Mouse (Mus musculus) lung, postnatal 0 days (tissue): ENCODE data around the gene Ptpre. TPM values are rescaled to one million over a fixed set of nuclear protein-coding genes. Genes with fewer than 3 reads are reported as not detected.

Experiments used
- ATAC-seq: fragments of 200-750 bp; cut with Nextera tagmentation; 2 replicates; pipeline ENCODE4 v1.8.0; 2017; ENCODE audit warnings: moderate library complexity
- DNase-seq: peaks from one replicate; pipeline ENCODE4 v3.0.0-alpha.2; 2016; ENCODE audit warnings: low spot score
- H3K27ac ChIP-seq: fragments of 300-500 bp; sonication (generic); 2 replicates; pipeline ENCODE4 v1.5.1; 2014; ENCODE audit warnings: antibody characterized with exemption, mild to moderate bottlenecking, low read length, mixed read lengths
- H3K27me3 ChIP-seq: fragments of 300-500 bp; sonication (generic); replicated peaks from 2 replicates; pipeline ENCODE4 v1.6.1; 2014; ENCODE audit warnings: low read length, mixed read lengths; ENCODE audit not compliant: insufficient read depth
- H3K36me3 ChIP-seq: fragments of 300-500 bp; sonication (generic); 2 replicates; pipeline ENCODE4 v1.6.1; 2014; ENCODE audit warnings: low read length, mixed read lengths; ENCODE audit not compliant: insufficient read depth
- H3K4me1 ChIP-seq: fragments of 300-500 bp; sonication (generic); 2 replicates; pipeline ENCODE4 v1.6.1; 2014; ENCODE audit warnings: antibody characterized with exemption, low read depth, low read length, mixed read lengths; ENCODE audit not compliant: insufficient read depth
- H3K4me2 ChIP-seq: fragments of 300-500 bp; sonication (generic); replicated peaks from 2 replicates; pipeline ENCODE4 v1.6.1; 2014; ENCODE audit warnings: low read depth, mild to moderate bottlenecking, low read length, moderate library complexity, mixed read lengths
- H3K4me3 ChIP-seq: fragments of 300-500 bp; sonication (generic); 2 replicates; pipeline ENCODE4 v1.5.1; 2014; ENCODE audit warnings: low read depth, low read length
- H3K9ac ChIP-seq: fragments of 300-500 bp; sonication (generic); replicated peaks from 2 replicates; pipeline ENCODE4 v1.6.1; 2014; ENCODE audit warnings: low read depth, mild to moderate bottlenecking
- H3K9me3 ChIP-seq: fragments of 300-500 bp; sonication (generic); 2 replicates; pipeline ENCODE4 v1.6.1; 2016; ENCODE audit warnings: low read length, mixed read lengths
- CTCF ChIP-seq: IDR thresholded peaks from 2 replicates; pipeline ENCODE4 v1.5.1; 2016; ENCODE audit warnings: antibody characterized with exemption, mild to moderate bottlenecking
- EP300 ChIP-seq: IDR thresholded peaks from 2 replicates; pipeline ENCODE4 v1.6.1; 2016; ENCODE audit warnings: antibody characterized with exemption, mild to moderate bottlenecking, control low read depth
- WGBS: fragments of 180-500 bp; shearing (Covaris S2); extraction: QIAGEN DNeasy Blood & Tissue Kit; methylation state at CpG from one replicate; pipeline ENCODE4 v1.1.7; 2014; 5-methylcytosine and 5-hydroxymethylcytosine counted together
- polyA plus RNA-seq: library from polyadenylated mRNA; unstranded; fragments of >200 nt; fragmentation: Nextera tagmentation; extraction: Ambion mirVana; gene quantifications from 2 replicates; pipeline ENCODE4 v1.2.1, GENCODE M21; 2015

The Ptpre gene
- polyA plus RNA-seq, 1 experiment from 2014 or later = 8.6 TPM

GRCm38 (mm10) chr7:135520241-135520640 lies 17.0 kb upstream of the Ptpre start:
- no peak overlapping the region for H3K27ac ChIP-seq
- H3K4me3 ChIP-seq = no peak overlapping the region
- no peaks in the 10 kb centered on the region for H3K9me3 ChIP-seq
- 56% methylated on average over 5 of the region's 5 CpGs for WGBS
- no peak overlapping the region for H3K9ac ChIP-seq
- no peaks in the 10 kb centered on the region for H3K4me1 ChIP-seq
- H3K36me3 ChIP-seq = no peaks in the 10 kb centered on the region
- no peaks in the 10 kb centered on the region for H3K27me3 ChIP-seq
- H3K4me2 ChIP-seq = no peak overlapping the region
- TF ChIP-seq EP300 = no peak
- no peak for TF ChIP-seq CTCF
- DNase-seq (no peak), ATAC-seq (no peak)

- Histone ChIP-seq H3K4me1 (no peaks in the 10 kb centered on the region), H3K9me3 (no peaks in the 10 kb centered on the region), H3K27me3 (no peaks in the 10 kb centered on the region), H3K27ac (no peak overlapping the region), H3K9ac (no peak overlapping the region), H3K4me3 (no peak overlapping the region), H3K4me2 (no peak overlapping the region), H3K36me3 (no peaks in the 10 kb centered on the region)
- WGBS = 59% methylated on average over 15 of the region's 15 CpGs
- TF ChIP-seq CTCF (no peak), EP300 (no peak)
- DNase-seq = no peak
- ATAC-seq = no peak
These were observed 15.3 kb upstream of the Ptpre start for GRCm38 (mm10) chr7:135521755-135522512.

GRCm38 (mm10) chr7:135523981-135524380 lies 13.3 kb upstream of the Ptpre start:
- no peaks in the 10 kb centered on the region for H3K4me1 ChIP-seq
- TF ChIP-seq CTCF (no peak), EP300 (no peak)
- ATAC-seq (no peak), DNase-seq (no peak)
- no peak overlapping the region for H3K4me3 ChIP-seq
- H3K9ac ChIP-seq = no peak overlapping the region
- 19% methylated on average over 4 of the region's 4 CpGs for WGBS
- H3K27ac ChIP-seq = no peak overlapping the region
- H3K36me3 ChIP-seq = no peaks in the 10 kb centered on the region
- no peaks in the 10 kb centered on the region for H3K9me3 ChIP-seq
- H3K4me2 ChIP-seq = no peak overlapping the region
- no peaks in the 10 kb centered on the region for H3K27me3 ChIP-seq

- no peak overlapping the region for H3K27ac ChIP-seq
- H3K4me1 ChIP-seq = no peaks in the 10 kb centered on the region
- DNase-seq = no peak
- no peak for ATAC-seq
- 67% methylated on average over 6 of the region's 6 CpGs for WGBS
- H3K27me3 ChIP-seq = no peaks in the 10 kb centered on the region
- H3K4me3 ChIP-seq = no peak overlapping the region
- no peak for TF ChIP-seq CTCF
- TF ChIP-seq EP300 = no peak
- no peaks in the 10 kb centered on the region for H3K36me3 ChIP-seq
- H3K4me2 ChIP-seq = no peak overlapping the region
- no peak overlapping the region for H3K9ac ChIP-seq
- no peaks in the 10 kb centered on the region for H3K9me3 ChIP-seq
These were observed 12.8 kb upstream of the Ptpre start for GRCm38 (mm10) chr7:135524424-135524967.

GRCm38 (mm10) chr7:135526574-135527152 lies 10.6 kb upstream of the Ptpre start:
- no peak overlapping the region for H3K4me2 ChIP-seq
- H3K9me3 ChIP-seq = no peaks in the 10 kb centered on the region
- TF ChIP-seq EP300 (no peak), CTCF (no peak)
- DNase-seq (no peak), ATAC-seq (no peak)
- no peaks in the 10 kb centered on the region for H3K27me3 ChIP-seq
- WGBS = 69% methylated on average over 3 of the region's 3 CpGs
- no peaks in the 10 kb centered on the region for H3K4me1 ChIP-seq
- H3K27ac ChIP-seq = no peak overlapping the region
- no peak overlapping the region for H3K9ac ChIP-seq
- no peaks in the 10 kb centered on the region for H3K36me3 ChIP-seq
- no peak overlapping the region for H3K4me3 ChIP-seq

GRCm38 (mm10) chr7:135527169-135527568 lies 10.1 kb upstream of the Ptpre start:
- Histone ChIP-seq H3K9me3 (no peaks in the 10 kb centered on the region), H3K4me2 (no peak overlapping the region), H3K9ac (no peak overlapping the region), H3K4me3 (no peak overlapping the region), H3K27me3 (no peaks in the 10 kb centered on the region), H3K36me3 (no peaks in the 10 kb centered on the region), H3K4me1 (no peaks in the 10 kb centered on the region), H3K27ac (no peak overlapping the region)
- 29% methylated on average over 3 of the region's 3 CpGs for WGBS
- no peak for TF ChIP-seq CTCF
- no peak for TF ChIP-seq EP300
- ATAC-seq (no peak), DNase-seq (no peak)
